Mouse (Mus musculus) lung, postnatal 0 days (tissue): ENCODE data around the gene Ltv1.

Source experiments
- CTCF ChIP-seq: IDR thresholded peaks from 2 replicates; pipeline ENCODE4 v1.5.1; 2016; ENCODE audit warnings: antibody characterized with exemption, mild to moderate bottlenecking
- EP300 ChIP-seq: IDR thresholded peaks from 2 replicates; pipeline ENCODE4 v1.6.1; 2016; ENCODE audit warnings: antibody characterized with exemption, mild to moderate bottlenecking, control low read depth

- TF ChIP-seq CTCF, result no peak
- no peak for TF ChIP-seq EP300
These were observed 17.1 kb downstream of the Ltv1 start for GRCm38 (mm10) chr10:13175866-13176265.
